8 mouse cellular contexts compared by ENCODE assay signal in the genomic region with DNA sequence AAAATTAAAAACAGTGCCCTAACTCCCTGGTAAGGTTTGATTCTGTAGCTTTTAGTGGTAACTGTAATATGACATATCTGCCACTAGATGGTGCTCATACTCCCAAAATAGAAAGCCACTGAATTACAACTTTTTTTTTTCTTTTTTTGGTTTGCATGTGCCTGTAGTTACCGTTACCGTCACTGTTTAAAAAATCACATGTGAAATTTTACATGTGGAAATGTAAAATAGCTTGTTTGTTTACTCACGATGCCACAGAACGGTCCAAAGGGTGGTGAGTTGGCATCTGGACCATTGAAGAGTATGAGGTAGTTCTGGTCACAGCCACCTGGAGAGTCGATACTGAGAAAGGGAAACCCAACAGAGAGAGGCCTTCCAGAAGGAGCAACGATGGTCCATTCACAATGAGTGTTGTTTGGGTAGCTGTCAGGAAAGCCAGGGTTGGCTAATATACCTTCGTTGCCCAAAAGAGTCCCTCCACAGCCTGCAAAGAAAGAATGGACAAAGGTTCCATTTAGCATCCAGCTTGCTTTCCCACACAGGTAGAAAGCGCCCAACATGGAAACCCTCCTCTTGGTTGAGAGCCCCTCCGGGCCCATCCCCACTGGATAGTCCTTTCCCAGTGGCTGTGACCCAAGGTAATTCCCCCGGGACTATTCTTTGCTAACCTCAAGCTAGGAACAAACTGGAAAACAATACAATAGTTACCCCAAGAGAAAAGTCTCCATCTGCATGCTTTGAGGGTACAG. TPM values are rescaled to one million over a fixed set of nuclear protein-coding genes. Genes with fewer than 3 reads are reported as not detected.
A peak's percentile ranks its signal among the peaks of the same experiment; 100 is the strongest.
DNase-seq lines count a peak whose midpoint lies in the region; ATAC-seq and TF ChIP-seq lines count a peak whose summit lies in the region.

No protein-coding gene starts in this region.

- no peak overlapping the region for H3K9ac ChIP-seq in kidney, postnatal 0 days (ENCODE audit: low read depth, low read length)
- no peak overlapping the region for H3K9ac ChIP-seq in forebrain, embryonic 13.5 days

- no peak overlapping the region for H3K4me3 ChIP-seq in kidney, postnatal 0 days (replicated peaks; ENCODE audit: low read depth, low read length)
- no peak overlapping the region for H3K4me3 ChIP-seq in forebrain, embryonic 13.5 days

- H3K36me3 ChIP-seq in kidney, postnatal 0 days (ENCODE audit: insufficient read depth, low read length), result no peaks in the 10 kb centered on the region
- no peaks in the 10 kb centered on the region for H3K36me3 ChIP-seq in forebrain, embryonic 13.5 days (ENCODE audit: poor library complexity, severe bottlenecking)

- ATAC-seq in kidney, postnatal 0 days (replicated peaks; ENCODE audit: low FRiP score, low read depth), result no peak
- peak; percentile 65 for ATAC-seq in forebrain, embryonic 13.5 days

- no peak overlapping the region for H3K4me2 ChIP-seq in kidney, postnatal 0 days (ENCODE audit: low read length)
- H3K4me2 ChIP-seq in forebrain, embryonic 13.5 days, result no peak overlapping the region

- H3K4me1 ChIP-seq in kidney, postnatal 0 days (replicated peaks; ENCODE audit: insufficient read depth, low read length), result no peaks in the 10 kb centered on the region
- no peaks in the 10 kb centered on the region for H3K4me1 ChIP-seq in forebrain, embryonic 13.5 days

- H3K9me3 ChIP-seq in kidney, postnatal 0 days (replicated peaks; ENCODE audit: low read length), result no peaks in the 10 kb centered on the region
- no peaks in the 10 kb centered on the region for H3K9me3 ChIP-seq in forebrain, embryonic 13.5 days (replicated peaks)

- no peak overlapping the region for H3K27ac ChIP-seq in kidney, postnatal 0 days
- H3K27ac ChIP-seq in forebrain, embryonic 13.5 days, result no peak overlapping the region

- peak; percentile 84 for TF ChIP-seq CTCF in kidney, postnatal 0 days (IDR thresholded peaks at IDR 0.05; ENCODE audit: low read depth)

- WGBS in kidney, postnatal 0 days, result 57% methylated on average over 10 of the region's 10 CpGs
- 54% methylated on average over 10 of the region's 10 CpGs for WGBS in forebrain, embryonic 13.5 days

- DNase-seq in kidney, postnatal 0 days (ENCODE audit: low spot score), result peak; percentile 78
- no peak for DNase-seq in kidney, postnatal 14 days
- DNase-seq in MN1 (ENCODE audit: low spot score), result peak; percentile 42
- peak; percentile 45 for DNase-seq in mesoderm, embryonic 11.5 days (ENCODE audit: low read depth, low spot score)
- DNase-seq in urinary bladder, postnatal 25 days (ENCODE audit: low spot score), result no peak
- no peak for DNase-seq in thymus, postnatal 10 days (ENCODE audit: low spot score in 2 of 2)
- DNase-seq in testis, postnatal 10 days (ENCODE audit: low spot score), result no peak

- H3K27me3 ChIP-seq in kidney, postnatal 0 days (ENCODE audit: insufficient read depth, low read length), result no peaks in the 10 kb centered on the region
- H3K27me3 ChIP-seq in forebrain, embryonic 13.5 days, result no peaks in the 10 kb centered on the region

RNA-seq across cellular contexts. Expression of a gene that starts 7.1 kb away (rescaled TPM):
- polyA plus RNA-seq in kidney, postnatal 0 days (2015; fragmentation: Nextera tagmentation; extraction: Ambion mirVana), result 151 and 164 TPM in 2 replicates
- 45.9 and 50.0 TPM in 2 replicates for polyA plus RNA-seq in forebrain, embryonic 13.5 days (2015; fragmentation: Nextera tagmentation; extraction: Ambion mirVana)

Comparison
In these comparisons a context has a peak if more than half of its experiments do, and no peak if none do; other contexts are left out.
1. DNase-seq: peak in kidney, postnatal 0 days (single experiment), MN1 (single experiment) and mesoderm, embryonic 11.5 days (single experiment); none in kidney, postnatal 14 days (single experiment), urinary bladder, postnatal 25 days (single experiment), thymus, postnatal 10 days (0 of 2) and testis, postnatal 10 days (single experiment).